Mouse (Mus musculus) cerebellum, postnatal 36 days (tissue): ENCODE data around the gene Cenph.
"Not testable (repeated sequence)": the region's sequence is repeated elsewhere in the genome, so short reads cannot be mapped to it uniquely, and the experiment has no call there.

Experiments used
- DNase-seq, 2 experiments: peaks; one replicate each; pipeline ENCODE4 v3.0.0; 2021 to 2022; ENCODE audit warnings: mixed read lengths in 2 of 2

Gene Cenph

GRCm38 (mm10) chr13:100775252-100776055 is at the start of gene Cenph:
Gene Cenph (minus strand): TSS chr13:100775899.
- DNase-seq: peak; percentile 60 to 69

GRCm38 (mm10) chr13:100824916-100825315 is 49.2 kb upstream of the Cenph start:
- DNase-seq: no peak

- no peak for DNase-seq
Observed at GRCm38 (mm10) chr13:100824306-100824705, 48.6 kb upstream of the Cenph start.

- no peak for DNase-seq
Observed at GRCm38 (mm10) chr13:100823863-100824262, 48.2 kb upstream of the Cenph start.

GRCm38 (mm10) chr13:100814451-100814850 is 38.8 kb upstream of the Cenph start:
- DNase-seq: no peak

- no peak for DNase-seq
Observed at GRCm38 (mm10) chr13:100805776-100806175, 30.1 kb upstream of the Cenph start.

- DNase-seq: no peak
Observed at GRCm38 (mm10) chr13:100797171-100797570, 21.5 kb upstream of the Cenph start.

- DNase-seq: no peak
Observed at GRCm38 (mm10) chr13:100789083-100789482, 13.4 kb upstream of the Cenph start.

GRCm38 (mm10) chr13:100788057-100788456 is 12.4 kb upstream of the Cenph start:
- DNase-seq: not testable (repeated sequence)

GRCm38 (mm10) chr13:100787316-100788010 is 11.8 kb upstream of the Cenph start:
- no peak for DNase-seq

GRCm38 (mm10) chr13:100786414-100786867 is 10.7 kb upstream of the Cenph start, which contains the start of gene Ccnb1:
Gene Ccnb1 (minus strand): TSS chr13:100786570.
- DNase-seq: peak; percentile 87 to 90

- DNase-seq: no peak
Observed at GRCm38 (mm10) chr13:100785806-100786413, 10.2 kb upstream of the Cenph start.

- no peak for DNase-seq
Observed at GRCm38 (mm10) chr13:100777491-100777890, 1.8 kb upstream of the Cenph start.

GRCm38 (mm10) chr13:100776710-100777109 is 1.0 kb upstream of the Cenph start:
- no peak for DNase-seq

GRCm38 (mm10) chr13:100776056-100776419 is 339 bp upstream of the Cenph start:
- DNase-seq: no peak

- DNase-seq: no peak
Observed at GRCm38 (mm10) chr13:100774704-100775103, 995 bp downstream of the Cenph start.

- DNase-seq: no peak
Observed at GRCm38 (mm10) chr13:100755329-100755728, 20.4 kb downstream of the Cenph start.

GRCm38 (mm10) chr13:100754186-100754585 is 21.5 kb downstream of the Cenph start:
- no peak for DNase-seq

- DNase-seq: no peak
Observed at GRCm38 (mm10) chr13:100753011-100753410, 22.7 kb downstream of the Cenph start.

- no peak for DNase-seq
Observed at GRCm38 (mm10) chr13:100752529-100752928, 23.2 kb downstream of the Cenph start.

- DNase-seq: no peak
Observed at GRCm38 (mm10) chr13:100751402-100751801, 24.3 kb downstream of the Cenph start.

GRCm38 (mm10) chr13:100750799-100751198 is 24.9 kb downstream of the Cenph start:
- no peak for DNase-seq

GRCm38 (mm10) chr13:100748638-100749037 is 27.1 kb downstream of the Cenph start:
- DNase-seq: no peak

GRCm38 (mm10) chr13:100746090-100746489 is 29.6 kb downstream of the Cenph start:
- DNase-seq: no peak
